Mouse (Mus musculus) T-helper 17 cell (primary cell): Measurements from ENCODE around the gene Cramp1l.
"Not testable (repeated sequence)": the region's sequence is repeated elsewhere in the genome, so short reads cannot be mapped to it uniquely, and the experiment has no call there.

ENCODE experiments used
- in situ Hi-C, 2 experiments: fragments of 300-600 bp; cut with MboI, MseI; formaldehyde crosslinking; loops; 1 replicate in 1 of 2; 2 replicates in 1 of 2; pipeline ENCODE4 v1.15.1; 2025; ENCODE audit warnings: high pct_unique_total_duplicates in 2 of 2

Cramp1l gene

DNA sequence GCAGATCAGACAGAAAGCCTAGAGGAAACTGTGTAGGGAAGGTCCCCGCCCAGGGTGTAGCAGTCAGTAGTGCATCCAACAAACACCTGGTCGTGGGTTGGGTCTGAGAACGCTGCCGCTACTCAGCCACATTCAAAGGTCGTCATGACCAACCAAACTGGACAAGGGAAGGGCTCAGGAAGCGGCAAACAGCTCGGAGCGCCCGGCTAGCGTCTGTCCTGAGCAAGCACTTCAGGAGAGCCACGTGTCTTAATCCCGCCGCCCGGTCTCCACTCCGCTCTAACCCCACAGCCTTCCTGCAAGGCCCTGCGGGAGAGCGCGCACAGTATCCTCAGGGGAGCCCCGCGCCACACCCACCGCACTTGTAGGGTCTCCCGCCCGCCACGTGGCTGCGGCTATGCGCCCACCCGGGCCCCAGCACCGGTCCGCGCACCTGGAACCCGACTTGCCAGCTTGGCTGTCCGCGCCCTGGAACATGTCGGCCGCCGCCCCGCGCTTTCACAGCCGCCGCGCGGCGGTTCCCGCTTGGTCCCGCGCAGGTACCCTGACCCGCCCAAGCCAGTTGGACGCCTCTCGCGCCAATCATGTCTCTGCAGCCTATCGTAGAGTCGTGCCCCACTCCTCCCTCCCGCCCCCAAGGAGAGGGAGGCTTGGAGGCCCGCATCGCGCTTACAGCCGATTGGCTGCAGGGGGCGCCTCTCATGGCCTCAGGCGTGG is 55.3 kb downstream of the Cramp1l start, which contains the start of gene Jpt2:
Gene Jpt2 (minus strand): TSS at position 555 of the 717 bp plus-strand sequence.
- in situ Hi-C loops, result no loop called here

DNA sequence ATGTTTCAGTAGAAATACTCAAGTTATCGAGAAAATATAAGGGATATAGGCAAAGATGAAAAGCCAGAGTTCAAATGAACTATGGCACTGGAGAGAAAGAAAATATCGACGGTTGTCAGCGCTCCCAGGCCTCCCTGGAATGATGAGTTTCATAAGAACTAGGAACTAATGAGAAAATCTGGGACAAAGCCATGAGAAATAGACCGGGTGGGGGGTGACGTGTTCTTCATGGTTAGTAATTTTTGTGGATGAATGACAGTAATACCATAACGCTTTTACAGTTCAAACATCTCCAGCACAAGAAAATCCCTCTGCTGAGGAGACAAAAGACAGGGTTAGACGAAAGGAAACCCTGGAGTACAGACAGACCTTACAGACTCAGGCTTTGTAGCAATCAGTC is 56.2 kb downstream of the Cramp1l start:
- in situ Hi-C loops, result loop anchor here in 1 of 2 experiments (10.0 kb wide), 1 partner anchor 995 kb away; no protein-coding TSS in a partner anchor

DNA sequence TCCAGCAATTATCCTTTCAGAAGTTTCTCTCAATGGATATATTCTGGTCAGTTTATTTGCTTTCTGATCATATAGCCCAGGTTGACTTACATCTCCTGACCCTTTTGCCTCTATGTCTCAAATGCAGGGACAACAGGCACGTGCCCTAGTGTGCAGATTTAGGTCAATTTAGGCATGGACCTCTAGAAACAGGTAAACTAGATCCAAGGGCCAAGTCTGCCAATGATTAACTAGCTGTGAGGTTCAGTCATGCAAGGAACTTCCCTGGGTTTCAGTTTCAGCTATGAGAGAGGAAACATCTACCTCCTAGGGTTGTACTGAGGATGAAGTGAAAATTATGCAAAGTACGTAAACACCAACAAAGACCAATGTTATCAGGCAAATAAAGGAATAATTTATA is 62.3 kb downstream of the Cramp1l start:
- in situ Hi-C loops, result loop anchor here in 1 of 2 experiments (10.0 kb wide), 1 partner anchor 988 kb away; no protein-coding TSS in a partner anchor

DNA sequence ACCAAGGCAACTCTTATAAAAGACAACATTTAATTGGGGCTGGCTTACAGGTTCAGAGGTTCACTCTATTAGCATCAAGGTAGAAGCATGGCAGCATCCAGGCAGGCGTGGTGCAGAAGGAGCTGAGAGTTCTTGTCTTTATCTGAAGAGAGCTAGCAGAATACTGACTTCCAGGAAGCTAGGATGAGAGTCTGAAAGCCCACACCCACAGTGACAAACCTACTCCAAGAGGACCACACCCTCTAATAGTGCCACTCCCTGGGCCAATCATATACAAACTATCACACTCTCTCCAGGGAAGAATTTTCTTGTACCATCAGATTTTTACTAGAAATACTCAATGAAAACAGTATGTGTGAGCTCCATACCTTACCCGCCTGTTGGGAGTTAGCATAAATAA is 64.9 kb downstream of the Cramp1l start:
- in situ Hi-C loops, result loop anchor here in 1 of 2 experiments (10.0 kb wide), 1 partner anchor 986 kb away; no protein-coding TSS in a partner anchor

DNA sequence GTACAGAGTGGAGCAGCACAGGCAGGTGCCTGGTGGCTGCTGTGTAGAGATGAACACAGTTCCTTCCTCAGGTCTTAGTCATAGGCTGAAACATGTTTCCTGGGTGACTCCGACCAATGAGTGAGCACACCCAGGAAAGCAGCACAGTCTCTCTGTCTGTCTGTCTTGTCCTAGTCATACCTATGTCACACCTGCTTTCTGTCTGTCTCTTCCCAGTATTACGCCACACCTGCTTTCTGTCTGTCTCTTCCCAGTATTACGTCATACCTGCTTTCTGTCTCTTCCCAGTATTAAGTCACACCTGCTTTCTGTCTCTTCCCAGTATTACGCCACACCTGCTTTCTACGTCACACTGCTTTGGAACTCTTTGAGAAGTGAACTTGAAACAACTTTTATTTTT is 67.4 kb downstream of the Cramp1l start:
- in situ Hi-C loops, result no loop called here

DNA sequence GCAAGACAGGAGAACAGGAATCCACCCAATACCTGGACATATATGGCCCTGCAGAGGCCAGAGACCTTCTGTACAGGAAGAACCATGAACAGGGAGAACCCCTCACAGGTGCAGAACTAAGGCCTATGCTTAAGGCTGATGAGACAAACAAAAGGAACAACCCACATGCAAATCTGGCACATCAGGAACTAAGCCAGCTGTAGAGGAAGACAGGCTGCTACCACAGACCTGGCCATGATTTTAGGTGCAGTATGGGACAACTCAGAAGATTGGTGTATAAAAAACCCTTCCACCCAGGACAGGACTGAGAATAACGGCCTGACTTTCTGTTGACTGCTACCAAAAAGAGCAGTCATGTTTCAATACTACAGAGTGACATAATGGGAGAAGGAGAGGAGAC is 72.0 kb downstream of the Cramp1l start:
- in situ Hi-C loops, result not testable (repeated sequence)

DNA sequence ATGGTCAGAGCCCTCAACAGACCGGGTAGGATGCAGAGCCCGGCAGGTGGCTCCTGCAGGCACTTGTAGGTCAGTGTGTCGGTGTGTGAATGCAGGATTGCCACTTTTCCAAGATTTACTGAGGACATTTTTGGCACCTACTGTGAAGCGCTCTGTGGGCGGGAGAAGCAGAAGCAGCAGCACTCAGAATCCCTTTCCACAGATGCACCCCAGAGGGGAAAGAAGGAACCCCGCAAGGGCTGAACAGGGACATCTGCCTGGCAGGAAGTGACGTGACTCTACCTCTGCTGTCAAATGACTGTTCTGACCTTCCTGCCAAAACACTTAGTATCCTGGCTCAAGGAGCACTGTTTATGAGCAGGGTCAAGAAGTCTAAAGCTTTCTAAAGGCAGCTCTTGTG is 72.6 kb downstream of the Cramp1l start:
- in situ Hi-C loops, result no loop called here

DNA sequence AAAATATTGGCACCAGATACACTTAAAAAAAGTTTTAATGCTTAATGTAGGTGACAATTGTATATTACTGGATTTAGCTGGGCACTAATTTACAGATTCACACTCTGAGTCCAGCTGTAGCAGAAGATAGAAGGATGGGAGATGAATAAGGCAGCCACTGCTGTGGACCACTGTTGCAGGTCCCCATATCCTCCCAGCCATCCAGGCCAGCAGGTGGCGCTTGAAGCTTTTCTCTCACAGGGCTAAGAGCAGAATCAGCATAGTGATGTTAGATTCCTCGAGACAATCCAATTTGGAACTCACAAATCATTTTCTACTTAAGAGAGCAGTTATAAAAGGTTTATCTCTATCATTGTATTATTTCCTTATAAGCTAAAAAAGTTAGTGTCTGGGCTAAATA is 73.1 kb downstream of the Cramp1l start:
- in situ Hi-C loops, result not testable (repeated sequence)

DNA sequence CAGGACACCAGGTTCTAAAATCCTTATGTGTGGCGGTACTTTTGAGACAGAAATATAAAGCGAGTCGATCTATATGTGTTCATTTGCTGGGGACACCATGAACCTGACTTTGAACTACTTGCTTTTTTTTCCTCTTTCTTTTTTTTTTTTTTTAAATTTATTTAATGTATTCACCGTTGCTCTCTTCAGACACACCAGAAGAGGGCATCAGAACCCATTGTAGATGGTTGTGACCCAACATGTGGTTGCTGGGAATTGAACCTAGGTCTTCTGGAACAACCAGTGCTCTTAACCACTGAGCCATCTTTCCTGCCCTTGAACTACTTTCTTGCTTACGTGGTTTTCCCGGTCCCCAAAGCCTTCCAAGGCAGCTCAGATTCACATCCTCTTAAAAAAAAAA is 78.3 kb downstream of the Cramp1l start:
- in situ Hi-C loops, result no loop called here

DNA sequence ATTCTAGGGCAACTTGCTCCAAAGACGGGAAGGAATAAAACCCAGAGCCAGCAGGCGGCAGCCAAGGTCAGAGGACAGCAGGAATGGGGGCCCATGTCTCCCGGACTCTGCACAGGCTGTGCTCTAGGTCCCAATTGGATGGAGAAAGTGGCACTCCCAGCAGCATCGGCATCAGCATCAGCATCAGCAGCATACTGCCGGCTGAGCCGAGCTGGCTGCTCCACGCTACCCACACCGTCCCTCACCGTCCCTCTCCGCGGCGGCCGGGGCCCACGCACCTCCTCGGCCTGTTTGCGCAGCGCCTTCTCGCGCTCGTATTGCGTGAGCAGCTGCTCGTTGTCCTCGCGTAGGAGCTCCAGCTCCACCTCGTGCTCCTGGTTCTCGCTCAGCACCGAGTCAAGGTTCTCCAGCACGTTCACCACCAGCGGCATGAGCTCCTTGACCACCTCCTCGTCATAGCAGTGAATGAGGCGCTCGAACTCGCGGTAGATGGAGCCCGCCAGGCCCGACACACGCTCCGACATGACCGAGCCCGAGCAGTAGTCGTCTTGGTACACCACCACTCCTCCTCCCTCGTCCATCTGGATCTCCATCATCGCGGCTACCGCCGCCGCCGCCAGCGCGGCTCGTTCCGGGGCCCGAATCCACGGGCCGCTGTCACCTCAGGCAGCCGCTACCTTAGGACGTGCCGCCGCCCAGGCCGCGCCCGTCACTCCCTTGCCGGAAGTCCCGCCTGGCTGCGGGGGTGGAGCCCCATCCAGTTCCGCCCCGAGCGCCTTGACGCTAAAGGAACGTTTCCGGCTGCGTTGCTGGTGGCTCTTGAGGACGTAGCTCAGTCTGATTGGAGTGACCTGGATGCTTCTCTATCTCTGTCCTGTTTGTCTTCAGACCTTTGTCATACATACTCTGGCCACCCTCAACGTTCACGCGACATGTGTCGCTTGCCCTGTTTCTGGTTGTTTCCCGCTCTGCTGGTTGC is 79.0 kb downstream of the Cramp1l start, which contains the start of gene Mapk8ip3:
Gene Mapk8ip3 (minus strand): TSS at position 719 of the 979 bp plus-strand sequence.
- in situ Hi-C loops, result no loop called here

DNA sequence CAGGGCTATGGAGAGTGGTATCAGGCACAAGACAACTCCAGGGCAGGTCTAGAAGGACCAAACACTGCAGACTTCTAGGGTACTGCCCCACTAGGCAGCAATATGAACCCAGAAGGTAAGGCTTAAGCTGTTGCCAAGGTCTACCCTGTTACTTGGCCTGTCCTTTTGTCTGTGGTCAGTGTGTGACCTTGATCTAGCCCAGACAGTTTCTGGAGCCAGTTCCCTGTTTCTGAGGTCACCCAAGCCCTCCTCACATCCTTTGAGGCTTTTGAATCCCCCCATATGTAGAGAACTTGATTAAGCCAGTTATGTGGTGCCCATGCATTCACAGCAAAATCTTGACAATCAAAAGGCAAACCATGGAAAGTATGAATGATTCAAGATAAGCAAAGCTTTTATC is 79.9 kb downstream of the Cramp1l start:
- in situ Hi-C loops, result no loop called here

DNA sequence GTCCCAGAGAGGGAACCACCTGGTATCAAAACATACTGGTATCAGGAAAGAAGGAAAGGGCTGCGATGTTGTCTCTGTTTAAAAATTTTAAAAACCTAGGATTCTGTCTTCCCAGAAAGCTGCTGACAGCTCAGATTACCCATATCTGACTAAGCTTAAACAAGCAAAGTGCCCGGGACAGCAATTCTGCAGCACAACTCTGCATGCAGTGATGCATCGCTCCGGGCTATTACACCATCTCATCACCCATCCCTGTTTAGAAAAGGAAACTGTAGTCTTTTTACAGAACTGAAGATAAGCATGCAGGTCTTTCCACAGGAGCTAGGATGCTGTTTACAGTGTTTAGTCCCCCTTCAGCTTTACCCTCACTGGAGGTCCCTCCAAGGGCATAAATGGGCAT is 80.7 kb downstream of the Cramp1l start:
- in situ Hi-C loops, result no loop called here

DNA sequence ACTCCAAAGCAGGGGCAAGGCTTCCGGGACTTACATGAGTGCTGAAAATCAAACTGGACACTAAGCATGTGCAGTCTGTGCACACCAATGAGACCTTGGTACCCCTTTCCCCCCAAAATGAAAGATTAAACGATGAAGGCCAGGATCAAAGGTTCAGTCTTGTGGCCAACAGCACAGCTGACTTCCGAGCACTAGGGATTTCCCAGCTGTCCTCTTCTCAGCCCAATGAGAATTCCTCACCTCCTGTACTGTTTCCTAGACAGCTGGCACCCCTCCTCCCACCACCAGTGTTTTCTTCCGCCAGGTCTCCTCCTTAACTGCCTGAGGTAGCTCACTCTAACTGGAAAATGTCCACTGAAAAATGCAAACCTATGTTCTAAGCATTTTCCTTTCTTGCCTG is 82.4 kb downstream of the Cramp1l start:
- in situ Hi-C loops, result no loop called here

DNA sequence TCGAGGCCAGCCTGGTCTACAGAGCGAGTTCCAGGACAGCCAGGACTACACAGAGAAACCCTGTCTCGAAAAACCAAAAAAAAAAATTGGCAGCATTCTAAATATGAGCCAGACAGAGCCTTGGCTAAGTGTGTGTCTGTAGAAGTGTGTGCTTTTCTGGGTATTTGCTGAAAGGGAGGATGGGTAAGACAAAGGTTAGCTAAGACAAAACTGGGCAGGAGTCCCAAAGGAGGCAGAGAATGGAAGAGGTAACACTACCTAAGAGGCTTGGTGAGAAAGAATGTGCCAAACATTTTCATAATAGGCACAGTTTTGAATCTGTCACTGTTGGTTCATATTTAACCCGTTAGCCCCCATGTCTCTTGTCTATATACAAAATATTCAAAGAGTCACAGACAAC is 83.2 kb downstream of the Cramp1l start:
- in situ Hi-C loops, result no loop called here

DNA sequence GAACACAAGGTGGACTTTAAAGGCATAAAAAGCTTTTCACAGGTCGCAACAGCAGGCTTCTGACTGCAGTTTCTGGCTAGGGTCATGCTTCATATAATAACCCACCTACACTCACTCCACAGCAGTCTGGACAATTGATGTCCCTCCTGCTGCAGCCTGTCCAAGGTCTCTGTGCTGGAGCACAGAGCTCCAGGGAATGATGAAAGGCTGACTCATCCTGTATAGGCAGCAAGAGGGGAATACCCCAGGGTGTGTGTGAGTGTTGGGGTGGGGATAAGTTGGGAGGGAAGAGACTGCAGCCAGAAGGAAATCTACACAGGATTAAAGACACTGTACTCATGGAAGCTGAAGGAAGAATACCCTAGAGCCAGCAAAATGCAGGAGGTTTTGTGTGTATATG is 86.1 kb downstream of the Cramp1l start:
- in situ Hi-C loops, result no loop called here

DNA sequence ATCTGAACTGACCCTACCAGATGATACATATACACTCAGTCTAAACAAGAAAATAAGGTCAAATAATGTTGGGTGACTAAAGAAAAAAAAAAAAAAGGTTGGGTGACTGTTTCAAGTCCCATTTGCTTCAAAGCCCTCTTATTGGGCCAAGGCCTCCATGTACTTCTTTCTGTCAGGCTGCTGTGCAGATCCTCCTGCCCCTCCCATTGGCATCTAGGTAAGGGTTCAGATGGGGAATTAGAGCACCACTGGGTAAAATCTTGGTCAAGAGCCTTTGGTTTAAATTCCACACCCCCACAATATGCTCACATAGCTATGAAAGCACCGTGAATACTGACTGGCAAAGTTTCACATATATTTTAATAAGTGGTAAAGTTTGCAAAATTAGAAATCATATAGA is 92.3 kb downstream of the Cramp1l start:
- in situ Hi-C loops, result no loop called here

DNA sequence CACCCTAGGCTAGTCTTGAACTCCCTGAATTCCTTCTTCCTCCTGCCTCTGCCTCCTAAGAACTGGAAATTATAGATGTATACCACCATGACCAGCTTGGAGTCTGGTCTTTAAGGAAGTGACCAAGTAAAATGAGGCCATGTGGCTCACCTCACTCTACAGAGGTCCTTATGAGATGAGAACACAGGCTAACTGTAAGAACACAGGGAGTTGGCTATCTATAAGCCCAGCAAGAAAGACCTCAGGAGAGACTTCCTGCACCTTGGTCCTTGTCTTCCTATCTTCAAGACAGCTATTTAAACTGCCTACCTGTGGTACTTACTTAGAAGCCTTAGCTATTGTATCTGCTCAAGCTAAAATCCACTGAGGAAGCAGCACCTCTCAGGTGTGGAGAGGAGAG is 101.6 kb downstream of the Cramp1l start:
- in situ Hi-C loops, result no loop called here
